In genomic region chr9:114380881-114381733, GRCm38 (mm10) we compare ENCODE assay signal across 10 mouse cellular contexts. TPM values are rescaled to one million over a fixed set of nuclear protein-coding genes. Genes with fewer than 3 reads are reported as not detected.
DNase-seq lines count a peak whose midpoint lies in the region; ATAC-seq and TF ChIP-seq lines count a peak whose summit lies in the region.
"Had no signal": no experiment of that assay in that cellular context is flagged by ENCODE, and none has a peak within 500 bp of the region (broad histone marks: within the 10 kb centered on the region; RNA-seq: fewer than 3 reads in every experiment).

No protein-coding gene starts in this region.

- TF ChIP-seq CTCF in stomach, postnatal 0 days (IDR thresholded peaks at IDR 0.05; ENCODE audit: low read depth): peak; percentile 76

- H3K4me1 ChIP-seq in embryonic facial prominence, embryonic 10.5 days: no peaks in the 10 kb centered on the region
- no peaks in the 10 kb centered on the region for H3K4me1 ChIP-seq in hindbrain, embryonic 16.5 days (ENCODE audit: control insufficient read depth, insufficient read depth, low read depth, low read length)
- H3K4me1 ChIP-seq in stomach, postnatal 0 days (replicated peaks; ENCODE audit: control insufficient read depth, insufficient read depth): no peaks in the 10 kb centered on the region
- H3K4me1 ChIP-seq: embryonic facial prominence, embryonic 12.5 days; limb, embryonic 15.5 days had no signal

- WGBS in embryonic facial prominence, embryonic 10.5 days: 69% methylated on average over 17 of the region's 17 CpGs
- 72% methylated on average over 17 of the region's 17 CpGs for WGBS in hindbrain, embryonic 16.5 days
- WGBS in stomach, postnatal 0 days: 63% methylated on average over 17 of the region's 17 CpGs

- H3K9ac ChIP-seq in hindbrain, embryonic 16.5 days (ENCODE audit: low read depth, low read length): no peak overlapping the region
- no peak overlapping the region for H3K9ac ChIP-seq in stomach, postnatal 0 days (ENCODE audit: low read length)
- H3K9ac ChIP-seq: embryonic facial prominence, embryonic 12.5 days; limb, embryonic 15.5 days had no signal

- H3K36me3 ChIP-seq in embryonic facial prominence, embryonic 10.5 days (replicated peaks): peaks cover 62% of the 10 kb centered on the region
- H3K36me3 ChIP-seq in hindbrain, embryonic 16.5 days (ENCODE audit: control insufficient read depth, insufficient read depth, low read length): no peaks in the 10 kb centered on the region
- H3K36me3 ChIP-seq in stomach, postnatal 0 days (ENCODE audit: control insufficient read depth, insufficient read depth, low read length): peaks cover 7% of the 10 kb centered on the region

- peak; percentile 50 to 63 for DNase-seq in layer of hippocampus, postnatal 10 days (ENCODE audit: low spot score in 2 of 2)
- no peak for DNase-seq in layer of hippocampus, postnatal 36 days
- peak; percentile 34 for DNase-seq in MEL-GATA-1-ER (ENCODE audit: extremely low read depth, low read depth)
- peak; percentile 46 for DNase-seq in embryonic facial prominence, embryonic 10.5 days (ENCODE audit: low spot score)
- peak; percentile 46 for DNase-seq in lung, postnatal 14 days
- DNase-seq in stomach, postnatal 0 days (ENCODE audit: low spot score): no peak

- H3K4me3 ChIP-seq in embryonic facial prominence, embryonic 10.5 days: no peak overlapping the region
- H3K4me3 ChIP-seq in hindbrain, embryonic 16.5 days (ENCODE audit: low read length): no peak overlapping the region
- no peak overlapping the region for H3K4me3 ChIP-seq in stomach, postnatal 0 days (ENCODE audit: low read depth, low read length)
- H3K4me3 ChIP-seq: embryonic facial prominence, embryonic 12.5 days; limb, embryonic 15.5 days had no signal

- no peak overlapping the region for H3K4me2 ChIP-seq in hindbrain, embryonic 16.5 days (ENCODE audit: low read length)
- H3K4me2 ChIP-seq in stomach, postnatal 0 days (replicated peaks; ENCODE audit: low read depth): no peak overlapping the region
- H3K4me2 ChIP-seq: embryonic facial prominence, embryonic 12.5 days; limb, embryonic 15.5 days had no signal

- H3K9me3 ChIP-seq in embryonic facial prominence, embryonic 10.5 days: no peaks in the 10 kb centered on the region
- no peaks in the 10 kb centered on the region for H3K9me3 ChIP-seq in hindbrain, embryonic 16.5 days (ENCODE audit: control insufficient read depth, low read length)
- H3K9me3 ChIP-seq in stomach, postnatal 0 days (ENCODE audit: control insufficient read depth, low read length): no peaks in the 10 kb centered on the region
- H3K9me3 ChIP-seq: embryonic facial prominence, embryonic 12.5 days; limb, embryonic 15.5 days had no signal

- no peak overlapping the region for H3K27ac ChIP-seq in embryonic facial prominence, embryonic 10.5 days (replicated peaks)
- no peak overlapping the region for H3K27ac ChIP-seq in hindbrain, embryonic 16.5 days (ENCODE audit: low read depth, low read length)
- no peak overlapping the region for H3K27ac ChIP-seq in stomach, postnatal 0 days (replicated peaks)
- H3K27ac ChIP-seq: embryonic facial prominence, embryonic 12.5 days; limb, embryonic 15.5 days had no signal

- peak; percentile 80 for ATAC-seq in hindbrain, embryonic 16.5 days
- ATAC-seq in stomach, postnatal 0 days (ENCODE audit: low FRiP score, low TSS enrichment): peak; percentile 36; the same call in 1 of the 2 replicates
- ATAC-seq in monocyte, adult 5-6 weeks (replicated peaks; ENCODE audit: insufficient number of reproducible peaks, low FRiP score, low TSS enrichment, poor library complexity, severe bottlenecking): no peak; the same call in 1 of the 2 replicates

- no peaks in the 10 kb centered on the region for H3K27me3 ChIP-seq in embryonic facial prominence, embryonic 10.5 days (replicated peaks; ENCODE audit: low read depth, poor library complexity, severe bottlenecking)
- H3K27me3 ChIP-seq in hindbrain, embryonic 16.5 days (replicated peaks; ENCODE audit: control insufficient read depth, insufficient read depth, low read length): no peaks in the 10 kb centered on the region
- no peaks in the 10 kb centered on the region for H3K27me3 ChIP-seq in stomach, postnatal 0 days (ENCODE audit: control insufficient read depth, insufficient read depth, low read length)
- H3K27me3 ChIP-seq: embryonic facial prominence, embryonic 12.5 days; limb, embryonic 15.5 days had no signal

- TF ChIP-seq EP300 in stomach, postnatal 0 days (optimal IDR thresholded peaks at IDR 0.05): no peak

RNA-seq across cellular contexts. Expression of gene Crtap, which starts 9.4 kb away (rescaled TPM):
- 10 to 100 TPM; 13.0 to 13.5 TPM for total RNA-seq in layer of hippocampus, postnatal 10 days (2021)
- 1 to 10 TPM; 6.9 to 7.0 TPM for total RNA-seq in layer of hippocampus, postnatal 36 days (2021)
- 44.4 and 52.2 TPM in 2 replicates for polyA plus RNA-seq in embryonic facial prominence, embryonic 10.5 days (2016; fragmentation: Nextera tagmentation; extraction: Ambion mirVana)
- polyA plus RNA-seq in hindbrain, embryonic 16.5 days (2015; fragmentation: Nextera tagmentation; extraction: Ambion mirVana): 31.5 and 34.6 TPM in 2 replicates
- 76.3 and 85.5 TPM in 2 replicates for polyA plus RNA-seq in stomach, postnatal 0 days (2015; fragmentation: Nextera tagmentation; extraction: Ambion mirVana)
- 0.43 to 7.9 TPM (median 4.4 TPM) in 3 replicates for total RNA-seq in monocyte, adult 5-6 weeks (2017)

RNA-seq across cellular contexts. Expression of gene Glb1, which starts 19.8 kb away (rescaled TPM):
- 10 to 100 TPM; 28.6 to 29.2 TPM for total RNA-seq in layer of hippocampus, postnatal 10 days (2021)
- total RNA-seq in layer of hippocampus, postnatal 36 days (2021): 10 to 100 TPM; 20.6 to 21.9 TPM
- 22.0 and 22.8 TPM in 2 replicates for polyA plus RNA-seq in embryonic facial prominence, embryonic 10.5 days (2016; fragmentation: Nextera tagmentation; extraction: Ambion mirVana)
- 37.5 and 40.1 TPM in 2 replicates for polyA plus RNA-seq in hindbrain, embryonic 16.5 days (2015; fragmentation: Nextera tagmentation; extraction: Ambion mirVana)
- 27.1 and 28.2 TPM in 2 replicates for polyA plus RNA-seq in stomach, postnatal 0 days (2015; fragmentation: Nextera tagmentation; extraction: Ambion mirVana)
- total RNA-seq in monocyte, adult 5-6 weeks (2017): 10.1 to 14.1 TPM (median 10.7 TPM) in 3 replicates

RNA-seq across cellular contexts. Expression of gene Tmppe, which starts 19.8 kb away (rescaled TPM):
- total RNA-seq in layer of hippocampus, postnatal 10 days (2021): 1 to 10 TPM; 8.2 to 9.4 TPM
- total RNA-seq in layer of hippocampus, postnatal 36 days (2021): 10 to 100 TPM in 1 of 2 experiments, 1 to 10 TPM in 1; 10.0 to 10.6 TPM
- 11.8 and 14.1 TPM in 2 replicates for polyA plus RNA-seq in embryonic facial prominence, embryonic 10.5 days (2016; fragmentation: Nextera tagmentation; extraction: Ambion mirVana)
- 10.5 and 10.6 TPM in 2 replicates for polyA plus RNA-seq in hindbrain, embryonic 16.5 days (2015; fragmentation: Nextera tagmentation; extraction: Ambion mirVana)
- 5.7 and 5.8 TPM in 2 replicates for polyA plus RNA-seq in stomach, postnatal 0 days (2015; fragmentation: Nextera tagmentation; extraction: Ambion mirVana)
- 4.4 to 9.6 TPM (median 7.1 TPM) in 3 replicates for total RNA-seq in monocyte, adult 5-6 weeks (2017)

RNA-seq across cellular contexts. Expression of gene Bcl2a1c, which starts 51.2 kb away (rescaled TPM):
- not detected for total RNA-seq in layer of hippocampus, postnatal 10 days (2021)
- not detected for total RNA-seq in layer of hippocampus, postnatal 36 days (2021)
- polyA plus RNA-seq in embryonic facial prominence, embryonic 10.5 days (2016; fragmentation: Nextera tagmentation; extraction: Ambion mirVana): not detected in 2 replicates
- polyA plus RNA-seq in hindbrain, embryonic 16.5 days (2015; fragmentation: Nextera tagmentation; extraction: Ambion mirVana): not detected in 2 replicates
- polyA plus RNA-seq in stomach, postnatal 0 days (2015; fragmentation: Nextera tagmentation; extraction: Ambion mirVana): not detected in 2 replicates
- total RNA-seq in monocyte, adult 5-6 weeks (2017): not detected in 3 replicates
- polyA plus RNA-seq: embryonic facial prominence, embryonic 12.5 days; limb, embryonic 15.5 days had no signal

Comparison
In these comparisons a context has a peak if more than half of its experiments do, and no peak if none do; other contexts are left out.
1. DNase-seq: peak in layer of hippocampus, postnatal 10 days (2 of 2), MEL-GATA-1-ER (single experiment), embryonic facial prominence, embryonic 10.5 days (single experiment) and lung, postnatal 14 days (single experiment); none in layer of hippocampus, postnatal 36 days (0 of 2) and stomach, postnatal 0 days (single experiment).